Mouse (Mus musculus) MEL (cell line): Measurements from ENCODE around the gene Fyttd1.

Experiments used
- CTCF ChIP-seq, 3 experiments: IDR thresholded peaks in 2 of 3; conservative IDR thresholded peaks in 1 of 3; 2 replicates each; pipeline ENCODE4 v1.5.1; 2011 to 2012; ENCODE audit warnings: low read length in 3 of 3, low read depth in 2 of 3, mild to moderate bottlenecking in 2 of 3, improper control_type of control experiment in 1 of 3, inconsistent platforms in 1 of 3, mixed read lengths in 1 of 3, moderate library complexity in 1 of 3; ENCODE audit not compliant: control insufficient read depth in 1 of 3, insufficient read depth in 1 of 3, poor library complexity in 1 of 3, severe bottlenecking in 1 of 3
- E2F4 ChIP-seq: IDR thresholded peaks from 2 replicates; pipeline ENCODE4 v1.6.1; 2011; ENCODE audit warnings: low read depth, low read length, improper control_type of control experiment, borderline replicate concordance
- EP300 ChIP-seq, 2 experiments: IDR thresholded peaks; 2 replicates each; pipeline ENCODE4 v1.6.1; 2011; ENCODE audit warnings: improper control_type of control experiment in 2 of 2, low read length in 2 of 2, low read depth in 1 of 2, mild to moderate bottlenecking in 1 of 2
- MAFK ChIP-seq: IDR thresholded peaks from 2 replicates; pipeline ENCODE4 v1.6.1; 2011; ENCODE audit warnings: low read depth, mild to moderate bottlenecking, low read length, improper control_type of control experiment, borderline replicate concordance
- MXI1 ChIP-seq: IDR thresholded peaks from 2 replicates; pipeline ENCODE4 v1.6.1; 2011; ENCODE audit warnings: mild to moderate bottlenecking, low read depth, low read length, improper control_type of control experiment
- SIN3A ChIP-seq: IDR thresholded peaks from 2 replicates; pipeline ENCODE4 v1.6.1; 2012; ENCODE audit warnings: low read length, improper control_type of control experiment, inconsistent platforms
- TBP ChIP-seq: IDR thresholded peaks from 2 replicates; pipeline ENCODE4 v1.8.0; 2011; ENCODE audit warnings: low read depth, low read length, improper control_type of control experiment
- USF1 ChIP-seq: IDR thresholded peaks from 2 replicates; pipeline ENCODE4 v1.6.1; 2014; ENCODE audit warnings: low read depth, mild to moderate bottlenecking, inconsistent platforms, low read length, improper control_type of control experiment, moderate library complexity

DNA sequence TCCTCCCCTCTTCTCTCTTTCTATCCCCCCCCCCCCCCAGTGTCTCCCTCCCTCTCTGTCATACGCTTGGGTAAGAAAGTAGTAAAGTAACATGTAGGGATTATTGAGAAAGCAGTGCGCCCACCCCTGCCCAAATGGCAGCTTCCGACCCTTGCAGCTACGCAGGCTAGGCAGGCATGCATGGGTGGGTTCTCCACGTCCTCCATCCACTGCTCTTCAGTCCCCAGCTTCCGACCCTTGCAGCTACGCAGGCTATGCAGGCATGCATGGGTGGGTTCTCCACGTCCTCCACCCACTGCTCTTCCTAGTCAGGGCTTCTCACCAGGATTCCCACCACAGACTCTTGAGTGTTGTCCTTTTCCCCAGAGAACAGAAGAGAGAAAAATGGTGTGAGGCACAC lies 70.7 kb downstream of the Fyttd1 start:
- no peak for TF ChIP-seq EP300 (IDR thresholded peaks at IDR 0.05; ENCODE audit: low read depth in 1 of 2, low read length in 2 of 2)
- TF ChIP-seq USF1: no peak
- no peak for TF ChIP-seq SIN3A
- no peak for TF ChIP-seq E2F4
- no peak for TF ChIP-seq MAFK
- TF ChIP-seq CTCF (IDR thresholded peaks at IDR 0.05 in 2 of 3, conservative IDR thresholded peaks at IDR 0.05 in 1 of 3; ENCODE audit: control insufficient read depth in 1 of 3, insufficient read depth in 1 of 3, low read depth in 2 of 3, low read length in 3 of 3, poor library complexity in 1 of 3, severe bottlenecking in 1 of 3): no peak
- no peak for TF ChIP-seq TBP
- TF ChIP-seq MXI1: no peak
